Mouse (Mus musculus) WW6 (cell line): Measurements from ENCODE around the gene Bend4.

Experiments used
- DNase-seq: peaks from one replicate; pipeline ENCODE4 v3.0.0-alpha.2; 2013; ENCODE audit warnings: low read depth, low spot score

Bend4 gene

GRCm38 (mm10) chr5:67419407-67419806 lies 8.7 kb downstream of the Bend4 start:
- no peak for DNase-seq

GRCm38 (mm10) chr5:67411475-67411874 lies 16.6 kb downstream of the Bend4 start:
- no peak for DNase-seq

GRCm38 (mm10) chr5:67410426-67410825 lies 17.7 kb downstream of the Bend4 start:
- DNase-seq, result no peak

GRCm38 (mm10) chr5:67408391-67408790 lies 19.7 kb downstream of the Bend4 start:
- DNase-seq, result no peak

GRCm38 (mm10) chr5:67404919-67405318 lies 23.2 kb downstream of the Bend4 start:
- no peak for DNase-seq

GRCm38 (mm10) chr5:67404380-67404779 lies 23.7 kb downstream of the Bend4 start:
- no peak for DNase-seq

- no peak for DNase-seq
These were observed 26.5 kb downstream of the Bend4 start for GRCm38 (mm10) chr5:67401612-67402011.

- no peak for DNase-seq
These were observed 27.3 kb downstream of the Bend4 start for GRCm38 (mm10) chr5:67400608-67401480.

- DNase-seq, result no peak
These were observed 28.1 kb downstream of the Bend4 start for GRCm38 (mm10) chr5:67399876-67400607.

GRCm38 (mm10) chr5:67397186-67397585 lies 30.9 kb downstream of the Bend4 start:
- DNase-seq, result no peak

- DNase-seq, result no peak
These were observed 32.8 kb downstream of the Bend4 start for GRCm38 (mm10) chr5:67395211-67395851.

- DNase-seq, result no peak
These were observed 34.2 kb downstream of the Bend4 start for GRCm38 (mm10) chr5:67393951-67394350.

- DNase-seq, result no peak
These were observed 45.6 kb downstream of the Bend4 start for GRCm38 (mm10) chr5:67382556-67382955.

GRCm38 (mm10) chr5:67381690-67382089 lies 46.4 kb downstream of the Bend4 start:
- DNase-seq, result no peak

GRCm38 (mm10) chr5:67377044-67377621 lies 51.0 kb downstream of the Bend4 start:
- no peak for DNase-seq

GRCm38 (mm10) chr5:67362931-67363330 lies 65.2 kb downstream of the Bend4 start:
- no peak for DNase-seq

- DNase-seq, result no peak
These were observed 65.8 kb downstream of the Bend4 start for GRCm38 (mm10) chr5:67362316-67362715.

- DNase-seq, result no peak
These were observed 79.2 kb downstream of the Bend4 start for GRCm38 (mm10) chr5:67348949-67349348.

GRCm38 (mm10) chr5:67347060-67347459 lies 81.0 kb downstream of the Bend4 start:
- no peak for DNase-seq
